Mouse (Mus musculus) 3T3-L1 (cell line): ENCODE data around the gene Nt5m.

Experiments
- DNase-seq: peaks from one replicate; pipeline ENCODE4 v3.0.0-alpha.2; 2015; ENCODE audit warnings: low read depth, low spot score

The Nt5m gene

DNA sequence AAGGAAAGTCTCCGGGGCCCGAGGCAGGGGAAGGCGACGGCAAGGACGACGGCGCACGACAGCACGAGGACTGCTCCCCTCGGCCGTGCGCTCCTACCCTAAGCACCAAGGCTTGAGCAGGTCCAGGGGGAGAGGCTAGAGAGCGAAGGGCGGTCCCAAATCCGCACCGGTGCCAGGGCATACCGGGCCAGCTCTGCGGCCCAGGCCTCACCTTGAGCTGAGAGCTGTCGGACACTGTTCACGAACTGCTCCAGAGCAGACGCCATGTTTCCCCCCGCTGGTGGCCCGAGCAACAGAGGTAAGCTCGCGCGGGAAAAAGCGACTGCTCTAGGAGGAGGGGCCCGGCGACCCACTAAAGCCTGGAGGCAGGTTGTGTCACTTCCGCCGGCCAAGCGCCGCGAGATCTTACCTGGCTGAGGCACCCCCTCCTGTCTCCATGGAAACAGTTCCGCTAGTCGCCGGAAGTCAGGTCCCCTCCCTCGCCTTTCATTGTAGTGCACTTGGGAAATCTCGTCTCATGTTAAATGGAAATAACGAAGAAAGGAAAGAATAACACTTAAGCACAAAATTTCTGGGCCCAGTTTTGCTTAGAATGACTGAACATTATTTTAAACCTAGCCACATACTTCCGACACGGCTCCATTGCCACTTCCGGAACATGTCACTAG lies 346 bp downstream of the Nt5m start, which contains the start of gene Cops3:
Gene Cops3 (minus strand): TSS at position 380 of the 668 bp plus-strand sequence.
- DNase-seq, result peak; percentile 98

DNA sequence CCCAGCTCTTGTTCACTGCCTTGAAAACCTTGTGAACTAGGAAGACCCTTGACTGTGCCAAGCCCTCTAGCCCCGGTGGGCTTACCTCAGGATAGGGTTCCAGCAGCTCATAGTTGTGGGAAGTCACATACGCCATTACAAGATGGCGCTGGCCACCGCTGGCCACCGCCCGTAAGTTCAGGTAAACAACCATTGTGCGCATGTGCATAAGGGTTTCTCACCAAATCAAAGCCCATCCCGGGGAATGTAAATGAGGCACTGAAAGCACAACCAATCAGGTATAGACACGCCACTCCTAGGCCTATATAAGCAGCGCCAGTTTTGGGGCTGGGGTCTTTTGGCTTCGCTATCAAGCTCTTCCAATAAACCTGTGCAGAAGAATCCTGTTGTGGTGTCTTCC lies 7.1 kb downstream of the Nt5m start:
- no peak for DNase-seq

DNA sequence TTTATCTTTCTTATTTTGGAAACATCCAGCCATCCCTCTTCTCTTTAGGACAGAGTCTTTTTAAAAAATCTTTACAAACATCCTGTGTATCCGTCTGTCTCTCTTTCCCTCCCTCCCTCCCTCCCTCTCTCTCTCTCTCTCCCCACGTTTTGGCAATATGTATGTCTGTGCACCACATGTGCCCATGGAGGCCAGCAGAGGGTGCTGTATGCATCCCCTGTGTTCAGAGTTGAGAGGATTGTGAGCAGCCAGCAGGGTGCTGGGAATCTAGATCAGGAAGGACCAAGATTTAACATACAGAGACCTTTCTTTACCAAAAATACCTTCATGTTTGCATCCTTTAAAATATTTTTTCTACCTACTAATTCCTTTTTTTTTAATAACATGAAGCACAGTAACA lies 7.9 kb downstream of the Nt5m start:
- peak; percentile 85 for DNase-seq

DNA sequence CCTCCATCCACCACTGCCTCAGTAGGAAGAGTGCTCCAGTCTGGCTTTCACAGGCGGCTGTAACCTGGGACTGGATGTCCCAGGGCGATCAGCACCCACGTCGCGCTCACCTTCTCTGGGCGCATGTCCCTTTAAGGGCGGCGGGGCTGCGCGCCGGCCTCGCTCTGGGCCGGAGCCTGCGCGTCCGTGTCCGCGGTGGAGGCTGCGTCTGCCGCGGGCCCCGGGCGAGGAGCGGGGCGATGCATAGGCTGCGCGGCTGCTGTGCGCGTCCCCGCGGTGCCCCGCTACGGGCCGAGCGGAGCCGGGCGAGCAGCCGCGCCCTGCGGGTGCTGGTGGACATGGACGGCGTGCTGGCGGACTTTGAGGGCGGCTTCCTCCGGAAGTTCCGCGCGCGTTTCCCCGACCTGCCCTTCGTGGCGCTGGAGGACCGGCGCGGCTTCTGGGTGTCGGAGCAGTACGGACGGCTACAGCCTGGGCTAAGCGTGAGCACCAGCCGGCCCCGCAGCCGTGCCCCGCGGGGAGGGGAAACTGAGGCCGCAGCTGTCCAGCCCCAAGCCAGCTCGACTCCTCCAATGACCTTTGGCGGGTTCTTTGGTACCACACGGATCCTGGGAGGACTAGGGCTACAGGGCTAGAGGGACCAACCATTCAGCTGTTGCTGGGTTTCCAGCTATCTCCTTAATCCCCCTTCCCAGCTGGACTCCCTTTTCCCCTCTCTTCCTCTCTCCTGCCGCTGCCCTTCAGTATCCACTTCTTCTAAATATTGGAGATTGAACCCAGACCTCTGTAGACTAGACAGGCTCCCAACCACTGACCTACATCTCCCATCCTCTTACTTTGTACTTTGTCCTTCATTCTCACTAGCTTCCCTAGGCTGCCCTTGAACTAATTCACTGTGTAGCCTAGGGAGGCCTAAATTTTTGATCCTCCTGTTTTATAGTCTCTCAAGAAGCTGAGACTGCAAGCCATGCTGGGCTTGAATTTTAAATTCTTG lies 8.9 kb downstream of the Nt5m start:
- DNase-seq, result peak; percentile 66

DNA sequence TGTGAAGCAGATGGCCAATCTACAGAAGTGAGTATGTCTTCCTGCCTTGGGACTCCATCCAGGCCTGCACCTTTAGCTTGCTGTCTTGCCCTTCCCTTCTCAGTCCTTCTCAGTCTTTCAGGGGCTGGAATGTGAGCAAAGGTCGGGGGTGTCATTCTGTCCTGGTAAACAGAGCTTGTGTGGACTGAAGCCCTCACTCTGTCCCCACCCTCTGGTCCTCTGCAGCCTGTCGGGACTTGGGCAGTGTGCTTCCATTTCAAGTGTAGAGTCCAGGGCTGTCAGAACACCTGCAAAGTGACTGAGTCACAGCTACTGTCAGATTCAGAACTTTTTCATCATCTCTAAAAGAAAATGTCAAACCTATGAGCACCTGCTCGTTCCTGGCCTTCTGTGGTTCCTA lies 13.6 kb downstream of the Nt5m start:
- DNase-seq, result no peak

DNA sequence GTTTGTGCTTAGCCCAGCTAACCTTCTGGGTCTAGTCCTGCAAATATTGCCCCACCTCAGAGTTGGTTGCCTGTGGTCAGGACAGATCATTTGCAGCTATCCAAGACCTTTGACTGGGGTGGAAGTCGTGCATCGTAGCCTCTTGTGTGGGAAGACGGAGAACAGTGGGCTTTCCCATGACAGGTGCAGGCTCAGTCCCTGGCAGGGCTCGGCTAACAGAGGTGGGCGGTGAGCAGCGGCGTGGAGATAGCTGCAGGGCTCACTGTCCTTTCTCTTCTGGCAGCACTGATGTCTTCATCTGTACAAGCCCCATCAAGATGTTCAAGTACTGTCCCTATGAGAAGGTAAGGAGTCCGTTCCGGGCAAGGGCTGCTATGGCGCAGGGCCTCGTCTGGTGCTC lies 21.2 kb downstream of the Nt5m start:
- DNase-seq, result no peak

DNA sequence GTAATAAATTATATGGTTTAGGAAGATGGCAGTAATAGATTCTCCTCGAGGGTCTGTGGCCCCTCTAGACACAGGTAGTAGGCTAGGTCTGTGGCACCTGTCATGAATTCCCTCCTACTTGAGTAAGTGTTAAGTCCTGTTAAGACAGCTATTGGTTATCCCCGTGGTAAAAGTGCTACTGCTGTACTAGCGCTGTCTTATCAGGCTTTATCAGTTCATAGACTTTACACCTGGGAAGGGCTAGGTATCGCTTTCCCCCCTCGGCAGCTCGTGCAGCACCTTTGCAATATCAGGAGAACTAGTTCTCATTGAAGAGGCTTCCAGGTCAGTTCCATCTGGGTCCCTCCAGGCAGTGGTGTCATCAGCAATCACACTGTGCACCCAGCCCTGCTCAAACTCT lies 25.1 kb downstream of the Nt5m start:
- no peak for DNase-seq

DNA sequence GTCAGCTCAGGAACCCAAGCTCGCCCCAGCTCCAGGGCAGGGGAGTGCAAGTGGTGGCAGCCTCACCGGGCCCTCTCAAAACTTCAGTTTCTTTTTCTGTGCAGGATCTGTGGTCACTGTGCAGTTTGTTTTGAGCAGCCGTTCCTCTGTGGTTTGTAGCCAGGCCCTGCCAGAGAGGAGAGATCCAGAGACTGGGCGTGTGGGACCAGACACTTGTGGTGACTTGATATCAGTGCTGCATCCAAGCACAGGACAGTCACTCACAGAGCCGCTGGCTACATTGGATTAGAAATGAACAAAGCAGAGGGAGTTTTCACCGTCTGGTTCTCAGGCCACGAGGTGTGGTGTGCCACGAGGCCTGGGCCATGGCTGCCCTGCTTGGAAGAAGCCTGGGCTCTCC lies 32.9 kb downstream of the Nt5m start:
- no peak for DNase-seq

DNA sequence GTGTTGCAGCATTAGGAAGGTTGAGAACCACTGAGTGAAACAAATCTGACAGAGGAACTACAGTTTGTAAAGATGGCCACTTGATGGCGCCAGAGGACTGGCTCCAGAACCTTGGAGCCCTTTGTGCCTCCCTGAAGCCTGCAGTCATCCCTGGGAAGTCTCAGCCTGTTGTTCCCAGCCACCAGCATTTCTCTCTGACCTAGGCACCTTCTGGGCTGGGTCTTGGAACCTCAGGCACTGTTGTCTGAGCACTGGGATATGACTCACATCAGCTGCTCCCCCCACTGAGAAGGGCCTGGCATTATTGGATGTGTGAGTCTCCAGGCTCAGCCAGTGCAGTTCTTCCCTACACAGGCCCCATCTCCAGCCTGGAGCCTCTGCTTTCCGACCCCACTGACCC lies 40.8 kb downstream of the Nt5m start:
- DNase-seq, result peak; percentile 87

DNA sequence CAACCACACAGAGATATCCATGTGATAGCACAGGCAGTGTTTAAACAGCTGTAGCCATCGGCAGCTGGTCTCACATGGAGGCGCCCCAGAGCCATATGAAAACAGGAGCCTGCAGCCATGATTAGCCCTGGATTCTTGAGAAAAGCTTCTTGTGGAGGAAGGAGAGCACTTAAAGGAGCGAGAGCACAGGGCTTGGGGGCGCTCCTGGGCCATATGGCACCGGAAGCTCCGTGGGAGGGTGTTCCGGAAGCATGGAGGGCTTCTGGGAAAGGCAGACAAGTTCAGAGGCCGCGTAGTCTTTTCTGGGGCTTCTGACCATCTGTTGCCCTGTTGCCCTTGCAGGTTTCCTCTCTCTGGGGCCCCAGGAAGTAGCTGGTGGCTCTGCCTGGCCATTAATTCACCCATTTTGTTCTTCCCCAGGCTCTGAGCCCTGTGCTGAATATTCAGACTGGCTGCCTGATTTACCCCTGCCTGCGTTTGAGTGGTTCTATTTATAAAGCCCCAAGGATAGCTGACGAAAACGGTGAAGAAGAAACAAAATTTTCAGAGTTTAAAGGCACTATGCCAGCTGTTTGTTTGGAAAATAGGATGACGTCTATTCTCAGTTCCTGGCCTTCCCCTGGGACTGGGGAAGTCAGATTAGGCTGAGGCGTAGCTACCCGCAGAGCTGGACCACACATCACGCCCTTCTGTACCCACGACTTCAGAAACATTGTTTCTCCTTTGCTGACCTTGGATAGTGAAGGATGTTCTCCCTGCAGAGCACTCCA lies 46.2 kb downstream of the Nt5m start:
- DNase-seq, result no peak

DNA sequence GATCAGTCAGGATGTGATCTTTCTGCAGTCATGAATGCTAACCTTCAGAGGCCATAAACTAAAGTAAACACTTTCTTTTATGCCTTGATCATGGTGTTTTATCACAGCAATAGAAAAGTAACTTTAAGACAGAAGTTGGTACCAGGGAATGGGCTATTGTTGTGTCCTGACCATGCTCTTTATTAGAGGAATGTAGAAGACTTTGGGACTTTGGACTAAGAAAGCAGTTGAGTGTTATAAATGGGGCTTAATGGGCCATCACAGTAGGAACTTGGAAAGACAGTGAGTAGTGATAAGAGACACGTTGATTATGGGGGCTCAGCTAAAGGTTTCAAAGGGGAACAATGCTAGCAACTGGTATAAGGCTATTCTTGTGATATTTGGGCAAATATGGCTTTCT lies 47.7 kb downstream of the Nt5m start:
- no peak for DNase-seq

DNA sequence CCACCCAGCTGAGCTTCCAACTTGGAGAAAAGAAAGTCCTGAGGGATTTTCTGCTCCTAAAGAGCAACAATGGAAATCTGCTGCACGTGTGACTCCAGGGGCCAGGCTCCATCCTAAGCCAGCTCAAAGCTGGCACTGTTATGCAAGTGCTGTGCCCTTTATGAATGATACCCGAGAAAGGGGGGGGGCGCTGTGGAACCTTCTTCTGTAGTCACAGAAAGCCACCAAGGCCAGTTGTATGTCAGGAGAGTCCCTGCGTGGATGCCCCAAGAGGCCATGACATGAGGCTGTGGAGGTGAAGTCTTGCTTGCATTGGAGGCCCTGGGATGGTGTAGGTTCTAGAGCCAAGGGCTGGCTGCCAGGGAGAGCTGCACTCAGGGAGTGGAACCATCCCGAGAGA lies 48.9 kb downstream of the Nt5m start:
- no peak for DNase-seq

DNA sequence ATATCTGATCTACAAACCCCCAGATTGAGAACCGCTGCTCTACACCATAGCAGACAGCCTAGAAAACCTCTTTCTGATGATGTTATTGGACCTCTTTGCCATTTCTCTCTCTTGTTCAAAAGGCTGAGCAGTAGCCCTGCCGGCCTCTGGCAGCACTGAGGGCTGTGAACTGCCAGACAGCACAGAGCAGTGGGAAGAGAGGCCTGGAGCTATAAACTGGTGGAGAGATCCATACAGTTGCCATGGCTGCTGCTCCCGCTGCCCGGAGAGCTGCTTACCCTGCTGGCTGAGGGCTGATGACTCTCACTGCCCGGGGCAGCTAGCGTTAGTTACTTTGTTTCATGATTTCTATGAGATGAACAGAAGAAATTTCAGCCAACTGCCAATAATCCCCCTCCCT lies 52.6 kb downstream of the Nt5m start:
- DNase-seq, result peak; percentile 7

DNA sequence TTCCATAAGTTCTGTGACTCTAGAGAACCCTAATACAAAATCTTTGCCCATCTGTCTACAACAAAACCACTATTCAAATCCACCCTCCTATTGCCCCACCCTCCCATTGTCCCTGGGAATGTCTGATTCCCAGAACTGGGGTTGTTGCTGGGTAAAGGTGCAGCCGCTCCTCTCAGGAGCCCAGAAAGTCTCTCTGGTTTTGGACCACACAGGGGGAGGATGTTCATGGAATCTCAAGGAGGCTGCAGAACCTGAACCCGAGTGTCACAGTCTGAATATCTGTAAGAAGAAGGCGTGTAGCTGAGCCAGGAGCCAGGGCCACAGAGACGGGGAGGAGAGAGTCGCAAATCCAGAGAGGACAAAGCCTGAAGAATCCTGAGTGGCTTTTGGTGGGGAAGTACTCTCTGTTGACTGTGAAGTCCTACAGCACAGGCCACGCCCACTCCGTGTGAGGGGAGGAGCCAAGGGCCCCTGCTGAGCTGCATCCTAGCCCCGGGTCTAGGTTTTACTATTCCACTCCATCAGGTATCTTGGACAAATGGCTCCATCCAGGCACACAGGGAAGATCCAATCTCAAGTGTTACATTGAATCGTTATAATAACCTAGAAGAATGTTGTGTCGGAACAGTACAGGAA lies 54.0 kb downstream of the Nt5m start:
- DNase-seq, result peak; percentile 5

DNA sequence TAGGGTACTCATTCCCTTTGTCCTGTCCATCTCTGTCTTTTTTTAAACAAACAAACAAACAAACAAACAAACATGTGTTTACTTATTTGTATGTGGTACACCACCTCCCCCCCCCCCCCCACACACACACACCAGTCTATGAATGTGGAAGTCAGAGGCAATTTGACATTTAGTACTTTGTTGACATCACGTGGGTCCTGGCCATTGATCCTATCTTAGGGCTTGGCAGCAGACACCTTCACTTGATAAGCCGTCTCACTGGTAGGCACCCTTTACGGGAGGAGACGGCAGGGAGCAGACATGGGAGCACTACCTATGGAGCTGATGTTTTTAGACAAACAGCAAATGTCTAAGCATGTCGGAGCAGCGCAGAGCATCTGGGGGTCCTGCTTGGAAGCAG lies 55.7 kb downstream of the Nt5m start:
- DNase-seq, result no peak

DNA sequence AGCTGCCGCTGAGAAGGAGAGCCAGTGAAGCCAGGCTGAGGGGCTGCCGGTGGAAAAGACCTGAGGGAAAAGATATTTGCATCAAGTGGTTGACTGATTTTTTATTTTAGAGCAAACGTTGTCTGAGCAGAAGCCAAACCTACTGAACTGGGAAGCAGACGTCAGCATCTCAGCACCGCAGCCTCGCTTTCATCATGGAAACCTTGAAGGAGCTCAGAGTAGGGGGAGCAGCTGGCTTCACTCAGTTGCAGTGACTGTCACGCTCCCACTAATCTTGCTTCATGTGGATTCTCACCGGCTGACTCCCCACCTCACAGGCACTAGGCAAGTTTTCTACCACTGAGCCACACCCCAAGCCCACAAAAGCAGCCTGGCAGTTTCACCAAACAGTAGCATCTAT lies 56.1 kb downstream of the Nt5m start:
- DNase-seq, result no peak

DNA sequence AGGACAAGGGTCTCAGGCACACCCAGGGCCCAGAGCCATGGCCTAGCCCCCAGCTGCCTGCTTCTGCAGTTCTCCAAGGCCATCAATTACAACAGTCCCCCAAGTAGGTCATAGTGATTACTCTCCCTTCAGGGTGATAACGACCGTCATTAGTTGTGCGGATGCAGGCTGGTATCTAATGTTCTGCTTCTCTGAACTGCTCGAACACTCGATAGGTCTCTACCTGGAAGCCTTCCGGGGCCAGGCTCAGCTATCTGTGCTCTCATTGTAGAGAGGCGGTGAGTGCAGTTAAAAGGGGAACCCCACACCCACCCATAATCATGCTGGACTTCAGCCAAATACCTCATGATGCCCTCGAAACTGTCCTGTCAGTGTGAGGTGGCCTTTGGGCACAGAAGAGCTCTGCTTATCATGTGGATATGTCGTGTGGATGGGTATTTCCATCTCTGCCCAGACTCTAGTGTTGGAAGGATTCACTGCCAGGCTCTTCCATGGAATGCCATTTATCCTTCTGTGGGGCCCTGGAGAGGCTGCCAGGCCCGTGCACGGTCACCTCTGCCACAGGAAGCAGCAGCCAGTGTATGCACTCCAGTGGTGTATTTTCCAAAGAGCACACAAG lies 58.8 kb downstream of the Nt5m start:
- no peak for DNase-seq

DNA sequence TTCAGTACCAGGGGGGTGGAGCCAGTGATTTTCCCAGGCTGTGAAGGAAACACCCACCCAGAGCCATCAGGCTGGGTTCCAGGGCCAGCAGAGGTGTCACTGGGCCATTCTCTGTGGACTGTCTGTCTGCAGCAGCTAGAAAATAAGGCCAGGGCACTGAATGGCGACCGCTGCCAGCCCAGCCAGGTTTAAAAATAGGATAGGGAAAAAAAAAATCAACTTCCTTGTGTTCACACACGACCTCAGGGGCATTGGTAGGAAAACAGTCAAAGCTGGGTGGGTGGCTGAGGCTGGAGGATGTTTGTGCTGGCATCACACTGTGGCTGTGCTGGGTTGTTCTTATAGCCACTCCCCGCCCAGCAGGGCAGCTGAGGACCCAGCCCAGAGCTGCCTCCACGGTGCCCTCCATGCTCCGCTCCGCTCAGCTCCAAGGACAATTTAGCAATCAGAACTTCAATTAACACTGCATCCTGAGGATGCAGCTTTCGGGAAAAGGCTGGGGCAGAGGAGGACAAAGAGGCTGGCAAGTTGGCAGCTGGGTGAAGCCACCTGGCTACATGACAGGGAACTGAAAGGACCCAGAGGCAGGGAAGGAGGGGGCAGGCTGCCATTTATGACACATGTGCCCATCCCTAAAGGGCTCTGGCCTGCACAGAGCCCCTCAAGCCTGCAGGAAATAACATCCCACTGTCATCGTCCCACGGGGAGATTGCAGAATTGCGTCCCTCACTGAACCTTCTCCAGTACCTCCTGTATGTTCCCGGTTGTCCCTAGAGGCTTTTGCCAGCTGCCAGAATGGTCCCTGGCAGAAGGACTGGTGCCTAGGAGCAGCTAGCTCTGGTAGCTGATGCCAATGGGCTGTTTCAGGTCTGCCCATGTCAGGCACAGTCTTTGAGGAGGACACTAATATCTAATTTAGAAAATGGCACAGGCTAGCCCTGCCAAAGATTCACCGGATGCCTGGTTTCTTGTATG lies 60.8 kb downstream of the Nt5m start:
- DNase-seq, result no peak

DNA sequence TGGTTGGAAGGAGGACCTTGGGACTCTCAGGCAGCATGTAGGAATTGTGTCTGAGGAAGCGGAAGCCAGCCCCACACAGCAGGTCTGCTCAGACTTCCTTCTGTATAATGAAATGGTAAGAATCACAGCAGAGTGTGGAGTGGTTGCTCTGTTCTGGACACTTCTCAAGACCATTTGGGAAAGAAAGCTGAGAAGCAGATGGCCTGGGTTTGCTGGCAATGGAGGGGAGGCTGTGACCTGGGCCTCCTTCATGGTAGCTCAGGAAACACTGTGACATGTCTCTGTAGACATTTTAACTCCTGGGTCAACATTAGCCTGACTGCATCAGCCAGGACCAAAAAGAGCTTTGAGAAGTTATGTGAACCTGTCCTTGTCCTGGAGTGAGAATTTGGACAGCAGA lies 61.7 kb downstream of the Nt5m start:
- DNase-seq, result no peak
